Mouse (Mus musculus) myocyte (in vitro differentiated cells): ENCODE results near the gene Apon. TPM values are rescaled to one million over a fixed set of nuclear protein-coding genes. Genes with fewer than 3 reads are reported as not detected.

Experiments used
- H3K27me3 ChIP-seq: one replicate; pipeline ENCODE4 v1.6.1; 2011; ENCODE audit not compliant: control insufficient read depth, insufficient read depth, insufficient read length
- H3K36me3 ChIP-seq: one replicate; pipeline ENCODE4 v1.6.1; 2011; ENCODE audit not compliant: control insufficient read depth, insufficient read depth
- H3K4me2 ChIP-seq: one replicate; pipeline ENCODE4 v1.6.1; 2011; ENCODE audit warnings: low read depth, control low read depth
- H3K4me3 ChIP-seq: one replicate; pipeline ENCODE4 v1.5.1; 2011; ENCODE audit warnings: mild to moderate bottlenecking, control low read depth, moderate library complexity
- H3K79me2 ChIP-seq: one replicate; pipeline ENCODE4 v1.6.1; 2011; ENCODE audit not compliant: control insufficient read depth, insufficient read depth
- H3ac ChIP-seq: one replicate; pipeline ENCODE4 v1.6.1; 2011; ENCODE audit not compliant: control insufficient read depth, insufficient read length
- CEBPB ChIP-seq: IDR thresholded peaks from 2 replicates; pipeline ENCODE4 v1.6.1; 2011; ENCODE audit warnings: mild to moderate bottlenecking, moderate library complexity; ENCODE audit not compliant: poor library complexity, insufficient read depth, severe bottlenecking
- E2F4 ChIP-seq: IDR thresholded peaks from one replicate; pipeline ENCODE4 v1.6.1; 2011; ENCODE audit warnings: mild to moderate bottlenecking, control low read depth, moderate library complexity; ENCODE audit not compliant: insufficient read depth
- MAX ChIP-seq: IDR thresholded peaks from one replicate; pipeline ENCODE4 v1.6.1; 2011; ENCODE audit warnings: low read depth, mild to moderate bottlenecking, control low read depth
- MYOD1 ChIP-seq, 3 experiments: IDR thresholded peaks; one replicate each; pipeline ENCODE4 v1.6.1; 2011; ENCODE audit warnings: control low read depth in 2 of 3, low read depth in 2 of 3, mild to moderate bottlenecking in 2 of 3, moderate library complexity in 1 of 3; ENCODE audit not compliant: insufficient read length in 2 of 3, control insufficient read depth in 1 of 3
- MYOG ChIP-seq, 3 experiments: IDR thresholded peaks; one replicate each; pipeline ENCODE4 v1.6.1; 2011; ENCODE audit warnings: control low read depth in 2 of 3, low read depth in 2 of 3, mild to moderate bottlenecking in 2 of 3; ENCODE audit not compliant: insufficient read length in 2 of 3, control insufficient read depth in 1 of 3, insufficient read depth in 1 of 3
- POLR2A ChIP-seq: IDR thresholded peaks from one replicate; pipeline ENCODE4 v1.6.1; 2011; ENCODE audit warnings: low read depth, mild to moderate bottlenecking, control low read depth, moderate library complexity; ENCODE audit not compliant: insufficient read length
- POLR2AphosphoS2 ChIP-seq: IDR thresholded peaks from one replicate; pipeline ENCODE4 v1.6.1; 2011; ENCODE audit warnings: low read depth, control low read depth; ENCODE audit not compliant: insufficient read length
- REST ChIP-seq: IDR thresholded peaks from one replicate; pipeline ENCODE4 v1.6.1; 2011; ENCODE audit warnings: mild to moderate bottlenecking, control low read depth, moderate library complexity; ENCODE audit not compliant: insufficient read depth, insufficient read length
- SRF ChIP-seq: IDR thresholded peaks from one replicate; pipeline ENCODE4 v1.6.1; 2011; ENCODE audit warnings: low read depth; ENCODE audit not compliant: control insufficient read depth, insufficient read length
- TCF12 ChIP-seq: IDR thresholded peaks from one replicate; pipeline ENCODE4 v1.6.1; 2011; ENCODE audit warnings: mild to moderate bottlenecking, control low read depth; ENCODE audit not compliant: poor library complexity, insufficient read depth, severe bottlenecking
- TCF3 ChIP-seq: IDR thresholded peaks from one replicate; pipeline ENCODE4 v1.6.1; 2011; ENCODE audit warnings: low read depth, control low read depth; ENCODE audit not compliant: insufficient read length
- USF1 ChIP-seq: IDR thresholded peaks from one replicate; pipeline ENCODE4 v1.6.1; 2011; ENCODE audit warnings: low read depth, mild to moderate bottlenecking, control low read depth, moderate library complexity
- polyA plus RNA-seq: library from polyadenylated mRNA; unstranded; fragments of >200 nt; fragmentation: generic; extraction: Trizol; gene quantifications from one replicate; pipeline ENCODE4 v1.2.1, GENCODE M21; 2012; ENCODE audit warnings: missing spikeins

The Apon gene
- polyA plus RNA-seq, 1 experiment: 0.06 TPM

- Histone ChIP-seq H3K4me2 (peak overlapping the region; percentile 89), H3K36me3 (no peaks in the 10 kb centered on the region), H3K4me3 (peak overlapping the region; percentile 53), H3ac (peak overlapping the region; percentile 64), H3K79me2 (no peaks in the 10 kb centered on the region), H3K27me3 (no peaks in the 10 kb centered on the region)
- TF ChIP-seq MAX: no peak
- TF ChIP-seq TCF12: no peak
- TF ChIP-seq MYOG (IDR thresholded peaks at IDR 0.05; ENCODE audit: control insufficient read depth in 1 of 3, insufficient read depth in 1 of 3, insufficient read length in 2 of 3, low read depth in 2 of 3): no peak
- TF ChIP-seq POLR2A: no peak
- no peak for TF ChIP-seq TCF3
- no peak for TF ChIP-seq MYOD1 (IDR thresholded peaks at IDR 0.05; ENCODE audit: control insufficient read depth in 1 of 3, insufficient read length in 2 of 3, low read depth in 2 of 3)
- TF ChIP-seq POLR2AphosphoS2: no peak
- TF ChIP-seq USF1: no peak
- no peak for TF ChIP-seq REST
- TF ChIP-seq CEBPB: no peak
- no peak for TF ChIP-seq SRF
- TF ChIP-seq E2F4: no peak
Observed at GRCm38 (mm10) chr10:128232420-128232985, 21.4 kb upstream of the Apon start.

GRCm38 (mm10) chr10:128236321-128236720, 17.6 kb upstream of the Apon start:
- H3K4me3 ChIP-seq: no peak overlapping the region
- H3K27me3 ChIP-seq: no peaks in the 10 kb centered on the region
- H3K4me2 ChIP-seq: no peak overlapping the region
- no peaks in the 10 kb centered on the region for H3K79me2 ChIP-seq
- H3K36me3 ChIP-seq: peaks cover 6% of the 10 kb centered on the region
- H3ac ChIP-seq: no peak overlapping the region
- TF ChIP-seq TCF3 (no peak), POLR2AphosphoS2 (no peak), MYOD1 (IDR thresholded peaks at IDR 0.05; ENCODE audit: control insufficient read depth in 1 of 3, insufficient read length in 2 of 3, low read depth in 2 of 3) (no peak), SRF (no peak), POLR2A (no peak), E2F4 (no peak), USF1 (no peak), REST (no peak)

GRCm38 (mm10) chr10:128237807-128238480, 16.0 kb upstream of the Apon start:
- TF ChIP-seq CEBPB: no peak
- TF ChIP-seq MAX: no peak
- TF ChIP-seq MYOG (IDR thresholded peaks at IDR 0.05; ENCODE audit: control insufficient read depth in 1 of 3, insufficient read depth in 1 of 3, insufficient read length in 2 of 3, low read depth in 2 of 3): no peak
- TF ChIP-seq POLR2A: no peak
- no peak for TF ChIP-seq TCF12
- no peak for TF ChIP-seq POLR2AphosphoS2
- TF ChIP-seq TCF3: no peak
- no peak for TF ChIP-seq USF1
- no peak for TF ChIP-seq REST
- TF ChIP-seq MYOD1 (IDR thresholded peaks at IDR 0.05; ENCODE audit: control insufficient read depth in 1 of 3, insufficient read length in 2 of 3, low read depth in 2 of 3): no peak
- no peak for TF ChIP-seq SRF
- TF ChIP-seq E2F4: no peak
- Histone ChIP-seq H3K4me3 (no peak overlapping the region), H3K4me2 (no peak overlapping the region), H3K79me2 (no peaks in the 10 kb centered on the region), H3K27me3 (no peaks in the 10 kb centered on the region), H3K36me3 (peaks cover 6% of the 10 kb centered on the region), H3ac (no peak overlapping the region)

GRCm38 (mm10) chr10:128239140-128239539, 14.8 kb upstream of the Apon start:
- Histone ChIP-seq H3K79me2 (no peaks in the 10 kb centered on the region), H3K4me3 (no peak overlapping the region), H3K27me3 (no peaks in the 10 kb centered on the region), H3K36me3 (peaks cover 6% of the 10 kb centered on the region), H3ac (no peak overlapping the region), H3K4me2 (no peak overlapping the region)
- TF ChIP-seq TCF12 (no peak), SRF (no peak), POLR2A (no peak), MYOD1 (IDR thresholded peaks at IDR 0.05; ENCODE audit: control insufficient read depth in 1 of 3, insufficient read length in 2 of 3, low read depth in 2 of 3) (no peak), USF1 (no peak), TCF3 (no peak), MAX (no peak), MYOG (IDR thresholded peaks at IDR 0.05; ENCODE audit: control insufficient read depth in 1 of 3, insufficient read depth in 1 of 3, insufficient read length in 2 of 3, low read depth in 2 of 3) (no peak), E2F4 (no peak), REST (no peak), POLR2AphosphoS2 (no peak), CEBPB (no peak)

GRCm38 (mm10) chr10:128240131-128240530, 13.8 kb upstream of the Apon start:
- no peak overlapping the region for H3K4me3 ChIP-seq
- H3ac ChIP-seq: no peak overlapping the region
- TF ChIP-seq TCF12 (no peak), MYOD1 (IDR thresholded peaks at IDR 0.05; ENCODE audit: control insufficient read depth in 1 of 3, insufficient read length in 2 of 3, low read depth in 2 of 3) (no peak), POLR2A (no peak), POLR2AphosphoS2 (no peak), E2F4 (no peak), CEBPB (no peak), TCF3 (no peak), USF1 (no peak), MAX (no peak), REST (no peak), SRF (no peak), MYOG (IDR thresholded peaks at IDR 0.05; ENCODE audit: control insufficient read depth in 1 of 3, insufficient read depth in 1 of 3, insufficient read length in 2 of 3, low read depth in 2 of 3) (no peak)
- H3K27me3 ChIP-seq: no peaks in the 10 kb centered on the region
- H3K4me2 ChIP-seq: no peak overlapping the region
- peaks cover 6% of the 10 kb centered on the region for H3K36me3 ChIP-seq
- H3K79me2 ChIP-seq: no peaks in the 10 kb centered on the region
